Mouse (Mus musculus): ENCODE data around the gene B3gnt3. TPM values are rescaled to one million over a fixed set of nuclear protein-coding genes. Genes with fewer than 3 reads are reported as not detected.

The B3gnt3 gene
- polyA plus RNA-seq, 1 experiment from 2014 or later: 0.59 TPM

DNA sequence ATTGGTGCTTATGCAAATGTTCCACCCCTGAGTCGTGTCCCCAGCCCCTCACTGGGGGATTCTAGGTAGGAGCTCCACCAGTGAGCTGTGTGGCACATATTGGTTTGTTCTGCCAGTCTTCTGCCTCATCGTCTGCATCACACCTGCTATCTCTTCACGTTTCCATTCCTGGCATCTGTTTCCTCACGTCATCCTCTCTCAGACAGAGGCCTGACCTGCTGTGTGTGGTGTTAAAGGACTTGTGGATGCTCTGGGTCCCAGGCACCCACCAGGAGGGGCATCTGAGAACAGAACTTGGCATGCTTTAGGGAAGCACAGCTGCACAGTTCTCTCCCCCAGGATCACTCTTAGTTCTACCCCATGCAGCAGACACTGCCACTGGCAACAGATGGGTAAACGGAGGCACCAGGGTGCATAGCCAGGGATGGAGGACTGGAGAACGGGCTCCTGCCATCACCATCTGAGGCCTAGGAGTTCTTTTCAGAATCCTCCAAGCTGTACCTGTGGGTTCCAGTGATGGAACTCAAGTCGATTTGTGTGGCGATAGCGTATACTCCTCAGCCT is 26.1 kb downstream of the B3gnt3 start:
- WGBS: 24% methylated on average over 9 of the region's 9 CpGs
- Histone ChIP-seq H3K4me3 (peak overlapping the region; percentile 67; the same call in 1 of the 2 replicates), H3K36me3 (no peaks in the 10 kb centered on the region), H3K27ac (no peak overlapping the region), H3K4me2 (replicated peaks) (peak overlapping the region; percentile 92), H3K9me3 (replicated peaks) (0 out of 2 replicates have a peak, but pooled peaks cover 4% of the 10 kb centered on the region), H3K9ac (peak overlapping the region; percentile 75; the same call in 1 of the 2 replicates), H3K27me3 (peaks cover 65% of the 10 kb centered on the region), H3K4me1 (peaks cover 19% of the 10 kb centered on the region)
- ATAC-seq (ENCODE audit: low FRiP score): no peak

DNA sequence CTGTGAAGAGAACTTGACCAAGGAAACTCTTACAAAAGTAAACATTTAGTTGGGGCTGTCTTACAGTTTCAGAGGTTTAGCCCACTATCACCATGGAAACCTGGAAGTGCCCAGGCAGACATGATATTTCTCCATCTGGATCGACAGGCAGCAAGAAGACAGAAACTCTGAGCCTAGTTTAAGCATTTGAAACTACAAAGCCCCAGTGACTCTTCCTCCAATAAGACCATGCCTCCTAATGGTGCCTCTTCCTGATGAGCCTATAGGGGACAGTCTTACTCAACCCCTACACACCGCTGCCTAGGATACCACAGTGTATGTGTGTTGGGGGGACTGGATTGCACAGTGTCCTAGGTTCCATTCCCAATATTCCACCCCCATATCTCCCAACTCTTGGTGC is 27.5 kb downstream of the B3gnt3 start:
- no peak overlapping the region for H3K9ac ChIP-seq
- WGBS: 80% methylated on average over 2 of the region's 2 CpGs
- H3K27me3 ChIP-seq: peaks cover 62% of the 10 kb centered on the region
- no peak for ATAC-seq (ENCODE audit: low FRiP score)
- H3K4me2 ChIP-seq (replicated peaks): no peak overlapping the region
- 0 out of 2 replicates have a peak, but pooled peaks cover 4% of the 10 kb centered on the region for H3K9me3 ChIP-seq (replicated peaks)
- H3K4me1 ChIP-seq: peaks cover 18% of the 10 kb centered on the region
- no peak overlapping the region for H3K4me3 ChIP-seq
- H3K36me3 ChIP-seq: no peaks in the 10 kb centered on the region
- H3K27ac ChIP-seq: no peak overlapping the region

DNA sequence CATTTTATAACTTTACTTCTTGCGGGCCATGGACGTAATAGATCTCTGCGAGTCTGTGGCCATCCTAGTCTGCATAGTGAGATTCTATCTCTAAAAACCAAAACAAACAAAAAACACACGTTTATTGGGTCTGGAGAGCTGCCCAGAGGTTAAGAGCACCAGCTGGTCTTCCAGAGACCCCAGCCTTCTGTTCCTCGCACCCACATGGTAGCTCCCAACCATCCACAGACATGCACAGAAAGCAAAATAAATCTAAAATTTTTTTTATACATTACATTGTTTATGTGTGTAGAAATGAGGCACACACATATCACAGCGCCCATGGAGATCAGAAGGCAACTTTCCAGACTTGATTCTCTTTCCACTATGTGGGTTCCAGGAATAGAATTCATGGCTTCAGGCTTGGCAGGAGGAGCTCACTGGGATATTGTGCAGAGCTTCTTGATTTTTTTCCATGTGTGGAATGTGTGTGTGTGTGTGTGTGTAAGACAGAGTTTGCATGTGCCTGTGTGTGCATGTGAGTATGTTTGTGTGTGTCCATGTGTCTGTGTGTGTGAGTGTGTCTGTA is 29.3 kb downstream of the B3gnt3 start:
- H3K9me3 ChIP-seq (replicated peaks): no peaks in the 10 kb centered on the region
- no peak overlapping the region for H3K9ac ChIP-seq
- peaks cover 34% of the 10 kb centered on the region for H3K4me1 ChIP-seq
- no peak for ATAC-seq (ENCODE audit: low FRiP score)
- peak overlapping the region; percentile 70 for H3K4me3 ChIP-seq
- WGBS: 66% methylated on average over 6 of the region's 6 CpGs
- no peaks in the 10 kb centered on the region for H3K36me3 ChIP-seq
- peak overlapping the region; percentile 88; the same call in 1 of the 2 replicates for H3K27ac ChIP-seq
- H3K27me3 ChIP-seq: peaks cover 61% of the 10 kb centered on the region
- H3K4me2 ChIP-seq (replicated peaks): peak overlapping the region; percentile 93

DNA sequence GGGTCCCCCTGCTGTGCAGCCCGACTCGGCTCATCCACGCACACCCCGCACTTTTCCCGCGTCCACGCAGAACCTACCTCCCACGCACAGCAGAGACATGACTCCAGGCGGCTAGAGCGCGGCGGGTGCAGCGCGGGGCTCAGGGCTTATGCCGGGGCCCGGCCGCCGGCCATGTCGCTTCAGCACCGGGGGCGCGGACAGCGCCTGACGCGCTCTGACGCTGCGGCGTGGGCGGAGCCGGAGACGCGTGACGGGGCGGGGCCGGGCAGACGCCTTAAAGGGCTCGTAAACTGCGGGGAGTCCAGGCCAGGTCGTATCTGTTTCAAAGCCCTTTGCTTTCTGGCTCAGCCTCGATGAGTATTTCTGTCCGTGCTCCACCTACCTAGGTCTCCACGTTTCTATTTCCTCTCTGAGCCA is 30.0 kb downstream of the B3gnt3 start, which contains the start of gene Unc13a:
Gene Unc13a, minus strand, starts transcription at position 209 of the 417 bp plus-strand sequence.
- ATAC-seq (ENCODE audit: low FRiP score): peak; percentile 75
- WGBS: under 1% methylated on average over 42 of the region's 42 CpGs

GRCm38 (mm10) chr8:71670621-71671548 is 30.7 kb downstream of the B3gnt3 start:
- Histone ChIP-seq H3K4me2 (replicated peaks) (peak overlapping the region; percentile 93), H3K4me1 (peaks cover 44% of the 10 kb centered on the region), H3K36me3 (no peaks in the 10 kb centered on the region), H3K9me3 (replicated peaks) (no peaks in the 10 kb centered on the region), H3K27ac (peak overlapping the region; percentile 88), H3K27me3 (peaks cover 58% of the 10 kb centered on the region), H3K4me3 (peak overlapping the region; percentile 70), H3K9ac (peak overlapping the region; percentile 76)
- WGBS: 1% methylated on average over 48 of the region's 64 CpGs
- ATAC-seq (ENCODE audit: low FRiP score): peak; percentile 63

More for the DNA sequence above, 30.0 kb downstream of the B3gnt3 start, which contains the start of gene Unc13a:
- Histone ChIP-seq H3K27ac (peak within 1 kb of the TSS; percentile 88), H3K9ac (peak within 1 kb of the TSS; percentile 76), H3K36me3 (no peaks in the 10 kb centered on the region), H3K4me2 (replicated peaks) (peak within 1 kb of the TSS; percentile 93), H3K4me3 (peak within 1 kb of the TSS; percentile 70), H3K4me1 (peaks cover 38% of the 10 kb centered on the region), H3K27me3 (peaks cover 60% of the 10 kb centered on the region), H3K9me3 (replicated peaks) (no peaks in the 10 kb centered on the region)

- H3K4me1 ChIP-seq: peaks cover 50% of the 10 kb centered on the region
- no peaks in the 10 kb centered on the region for H3K9me3 ChIP-seq (replicated peaks)
- H3K27ac ChIP-seq: peak overlapping the region; percentile 88
- H3K4me2 ChIP-seq (replicated peaks): peak overlapping the region; percentile 93
- peak overlapping the region; percentile 70 for H3K4me3 ChIP-seq
- peak overlapping the region; percentile 76 for H3K9ac ChIP-seq
- 6% methylated on average over 11 of the region's 12 CpGs for WGBS
- no peaks in the 10 kb centered on the region for H3K36me3 ChIP-seq
- ATAC-seq (ENCODE audit: low FRiP score): peak; percentile 18
- H3K27me3 ChIP-seq: peaks cover 51% of the 10 kb centered on the region
Measured at GRCm38 (mm10) chr8:71670198-71670597, 31.4 kb downstream of the B3gnt3 start.

DNA sequence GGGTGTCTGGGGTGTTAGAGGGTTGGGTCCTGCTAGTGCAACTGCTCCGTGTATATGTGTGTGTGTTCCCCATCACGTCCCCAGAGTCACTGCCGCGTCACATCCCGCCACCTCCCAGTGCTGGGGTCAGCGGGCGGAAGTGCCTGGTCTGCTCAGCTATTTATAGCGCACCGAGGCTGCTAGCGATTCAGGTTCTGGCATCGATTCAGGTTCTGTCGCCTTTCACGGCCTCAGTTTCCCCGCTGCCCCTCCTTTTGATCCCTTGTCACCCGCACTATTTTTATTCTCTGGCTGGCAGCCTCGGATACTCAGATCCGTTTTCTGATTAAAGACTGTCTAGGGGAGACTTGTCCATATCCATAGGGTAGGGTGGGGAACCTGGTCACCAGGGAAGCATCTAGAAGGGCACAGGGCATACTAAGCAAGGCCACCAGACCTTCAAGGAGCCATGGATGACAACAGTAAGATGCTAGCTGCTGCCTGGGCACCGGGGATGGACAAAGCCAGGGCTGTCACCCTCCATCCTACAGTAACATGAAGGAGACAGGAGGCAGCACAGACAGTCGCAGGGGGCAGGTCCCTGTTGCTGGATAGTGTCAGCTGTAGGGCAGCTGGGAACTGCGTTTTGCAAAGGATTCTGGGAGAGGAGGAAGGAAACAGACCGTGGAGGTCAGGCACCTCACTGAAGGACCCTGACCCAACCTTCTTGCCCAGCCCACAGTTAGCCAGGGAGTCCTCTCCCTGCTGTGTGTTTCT is 33.2 kb downstream of the B3gnt3 start:
- no peak for ATAC-seq (ENCODE audit: low FRiP score)
- Histone ChIP-seq H3K4me1 (peaks cover 53% of the 10 kb centered on the region), H3K9me3 (replicated peaks) (no peaks in the 10 kb centered on the region), H3K27ac (peak overlapping the region; percentile 56), H3K36me3 (peaks cover 6% of the 10 kb centered on the region; the same call in 1 of the 2 replicates), H3K4me3 (peak overlapping the region; percentile 10; the same call in 1 of the 2 replicates), H3K4me2 (replicated peaks) (peak overlapping the region; percentile 37), H3K9ac (peak overlapping the region; percentile 45), H3K27me3 (peaks cover 56% of the 10 kb centered on the region)
- 4% methylated on average over 21 of the region's 21 CpGs for WGBS

DNA sequence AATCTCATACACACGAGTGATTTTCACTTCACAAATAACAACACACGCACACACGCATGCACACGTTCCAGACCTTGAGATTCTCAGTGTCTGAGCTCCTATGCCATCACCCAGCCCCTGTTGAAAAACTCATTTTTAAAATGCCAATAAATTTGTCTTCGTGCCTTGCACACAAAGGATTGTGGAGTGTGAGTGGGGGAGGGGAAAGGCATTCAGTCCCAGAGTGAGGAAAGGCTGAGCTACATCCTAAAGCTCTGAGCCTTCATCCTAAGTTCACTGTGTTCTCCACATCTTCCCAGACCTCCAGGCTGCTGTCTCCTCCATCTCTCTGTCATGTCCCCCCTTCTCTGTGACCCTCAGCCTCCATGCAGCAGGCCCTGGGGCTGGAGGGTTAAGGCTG is 34.3 kb downstream of the B3gnt3 start:
- WGBS: 43% methylated on average over 5 of the region's 5 CpGs
- peak overlapping the region; percentile 56; the same call in 1 of the 2 replicates for H3K27ac ChIP-seq
- H3K9ac ChIP-seq: peak overlapping the region; percentile 45; the same call in 1 of the 2 replicates
- peaks cover 57% of the 10 kb centered on the region for H3K27me3 ChIP-seq
- H3K4me3 ChIP-seq: no peak overlapping the region
- H3K36me3 ChIP-seq: peaks cover 15% of the 10 kb centered on the region; the same call in 1 of the 2 replicates
- H3K4me1 ChIP-seq: peaks cover 53% of the 10 kb centered on the region
- no peaks in the 10 kb centered on the region for H3K9me3 ChIP-seq (replicated peaks)
- H3K4me2 ChIP-seq (replicated peaks): peak overlapping the region; percentile 6; the same call in 1 of the 2 replicates
- ATAC-seq (ENCODE audit: low FRiP score): no peak

DNA sequence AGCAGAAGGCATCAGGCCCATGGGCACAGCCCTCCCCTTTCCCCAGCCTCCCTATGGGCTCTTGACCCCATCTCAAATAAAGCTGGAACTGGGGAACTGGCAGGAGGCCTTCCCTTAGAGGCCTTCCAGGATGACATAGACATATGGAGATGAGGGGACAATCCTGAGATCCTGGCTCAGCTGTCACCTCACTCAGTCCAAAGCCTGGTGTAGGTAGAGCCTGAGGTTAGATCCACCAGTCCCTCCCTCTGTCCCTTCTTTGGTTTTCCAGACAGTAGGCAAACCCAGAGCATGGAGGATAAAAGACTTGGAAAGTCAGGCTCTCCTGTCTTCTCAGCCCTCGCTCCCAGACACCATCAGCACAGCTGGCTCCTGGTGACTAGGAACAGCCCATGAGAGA is 34.7 kb downstream of the B3gnt3 start:
- no peak for ATAC-seq (ENCODE audit: low FRiP score)
- 0 out of 2 replicates have a peak overlapping the region, but pooled peaks have one; percentile 4 for H3K4me2 ChIP-seq (replicated peaks)
- H3K27me3 ChIP-seq: peaks cover 61% of the 10 kb centered on the region
- peaks cover 50% of the 10 kb centered on the region for H3K4me1 ChIP-seq
- no peaks in the 10 kb centered on the region for H3K9me3 ChIP-seq (replicated peaks)
- H3K4me3 ChIP-seq: no peak overlapping the region
- peak overlapping the region; percentile 39; the same call in 1 of the 2 replicates for H3K9ac ChIP-seq
- H3K36me3 ChIP-seq: peaks cover 19% of the 10 kb centered on the region; the same call in 1 of the 2 replicates
- WGBS: 5% methylated on average over 1 of the region's 1 CpGs
- H3K27ac ChIP-seq: 0 out of 2 replicates have a peak overlapping the region, but pooled peaks have one; percentile 56

DNA sequence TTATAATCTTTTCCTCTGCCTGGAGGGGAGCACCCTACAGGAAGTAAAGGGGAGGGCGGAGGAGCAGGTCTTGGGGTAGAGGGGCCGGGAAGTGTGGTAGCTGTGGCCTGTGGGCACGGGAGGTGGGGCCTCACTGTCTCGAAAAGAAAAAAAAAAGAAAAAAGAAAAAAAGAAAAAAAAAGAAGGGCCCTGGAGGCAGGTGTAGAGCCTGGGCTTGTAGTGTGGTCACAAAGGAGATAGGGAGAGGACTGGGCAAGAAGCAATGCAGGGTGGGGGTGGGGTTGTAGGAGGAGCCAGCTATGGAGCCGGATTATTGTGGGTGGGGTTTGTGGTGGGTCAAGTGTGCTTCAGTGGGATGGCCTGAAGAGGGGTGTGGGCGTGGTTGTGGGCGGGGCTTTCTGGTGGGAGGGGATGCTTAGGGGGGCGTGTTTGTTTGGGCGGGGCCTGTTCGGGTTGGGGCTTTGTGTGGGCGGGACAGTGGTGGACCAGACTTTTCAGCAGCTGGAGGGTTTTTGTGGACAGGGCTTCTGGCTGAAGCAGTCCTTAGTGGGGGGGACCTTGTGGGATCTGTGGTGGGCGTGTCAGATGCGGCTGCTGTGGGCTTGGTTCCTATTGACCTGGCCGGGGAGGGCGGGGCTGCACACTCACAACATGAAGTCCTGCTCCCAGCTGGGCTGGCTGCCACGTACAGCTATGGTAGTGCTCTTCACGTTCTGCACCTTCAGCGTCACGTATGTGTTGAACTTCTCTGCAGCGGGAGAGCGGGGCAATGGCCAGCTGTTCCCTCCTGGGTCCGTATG is 36.1 kb downstream of the B3gnt3 start:
- H3K9me3 ChIP-seq (replicated peaks): no peaks in the 10 kb centered on the region
- H3K36me3 ChIP-seq: peaks cover 21% of the 10 kb centered on the region; the same call in 1 of the 2 replicates
- 0 out of 2 replicates have a peak overlapping the region, but pooled peaks have one; percentile 0 for H3K4me3 ChIP-seq
- ATAC-seq (ENCODE audit: low FRiP score): peak; percentile 53
- H3K4me2 ChIP-seq (replicated peaks): peak overlapping the region; percentile 37
- H3K4me1 ChIP-seq: peaks cover 47% of the 10 kb centered on the region
- H3K9ac ChIP-seq: 0 out of 2 replicates have a peak overlapping the region, but pooled peaks have one; percentile 14
- H3K27ac ChIP-seq: no peak overlapping the region
- H3K27me3 ChIP-seq: peaks cover 71% of the 10 kb centered on the region
- WGBS: 4% methylated on average over 21 of the region's 22 CpGs
